Mouse (Mus musculus) MEL (cell line): ENCODE results near the gene Cacna1h.

ENCODE experiments used
- CHD2 ChIP-seq: IDR thresholded peaks from 2 replicates; pipeline ENCODE4 v1.6.1; 2011; ENCODE audit warnings: low read length, improper control_type of control experiment
- CTCF ChIP-seq, 3 experiments: IDR thresholded peaks in 2 of 3; conservative IDR thresholded peaks in 1 of 3; 2 replicates each; pipeline ENCODE4 v1.5.1; 2011 to 2012; ENCODE audit warnings: low read length in 3 of 3, low read depth in 2 of 3, mild to moderate bottlenecking in 2 of 3, improper control_type of control experiment in 1 of 3, inconsistent platforms in 1 of 3, mixed read lengths in 1 of 3, moderate library complexity in 1 of 3; ENCODE audit not compliant: control insufficient read depth in 1 of 3, insufficient read depth in 1 of 3, poor library complexity in 1 of 3, severe bottlenecking in 1 of 3
- ETS1 ChIP-seq: IDR thresholded peaks from 2 replicates; pipeline ENCODE4 v1.6.1; 2012; ENCODE audit warnings: low read depth, mild to moderate bottlenecking, inconsistent platforms, low read length, improper control_type of control experiment, moderate library complexity
- GABPA ChIP-seq: IDR thresholded peaks from 2 replicates; pipeline ENCODE4 v1.6.1; 2012; ENCODE audit warnings: low read depth, mild to moderate bottlenecking, inconsistent platforms, low read length, improper control_type of control experiment, moderate library complexity
- GATA1 ChIP-seq: IDR thresholded peaks from 2 replicates; pipeline ENCODE4 v1.6.1; 2011; ENCODE audit warnings: low read depth, low read length, improper control_type of control experiment
- JUND ChIP-seq: IDR thresholded peaks from 2 replicates; pipeline ENCODE4 v1.6.1; 2011; ENCODE audit warnings: low read depth, mild to moderate bottlenecking, improper control_type of control experiment, low read length
- KAT2A ChIP-seq: conservative IDR thresholded peaks from 2 replicates; pipeline ENCODE4 v1.6.1; 2012; ENCODE audit warnings: low read depth, low read length, improper control_type of control experiment, inconsistent platforms
- MAFK ChIP-seq: IDR thresholded peaks from 2 replicates; pipeline ENCODE4 v1.6.1; 2011; ENCODE audit warnings: low read depth, mild to moderate bottlenecking, low read length, improper control_type of control experiment, borderline replicate concordance
- MAX ChIP-seq: IDR thresholded peaks from 2 replicates; pipeline ENCODE4 v1.6.1; 2011; ENCODE audit warnings: low read length, improper control_type of control experiment
- NELFE ChIP-seq: IDR thresholded peaks from 2 replicates; pipeline ENCODE4 v1.6.1; 2011; ENCODE audit warnings: low read depth, low read length, improper control_type of control experiment
- POLR2A ChIP-seq, 2 experiments: IDR thresholded peaks; 2 replicates each; pipeline ENCODE4 v1.6.1; 2011 to 2012; ENCODE audit warnings: low read length in 2 of 2, mild to moderate bottlenecking in 2 of 2, control low read depth in 1 of 2, improper control_type of control experiment in 1 of 2, low read depth in 1 of 2, moderate library complexity in 1 of 2; ENCODE audit not compliant: control insufficient read depth in 1 of 2, insufficient read depth in 1 of 2, poor library complexity in 1 of 2
- POLR2AphosphoS2 ChIP-seq: IDR thresholded peaks from 2 replicates; pipeline ENCODE4 v1.6.1; 2011; ENCODE audit warnings: low read length, improper control_type of control experiment
- SIN3A ChIP-seq: IDR thresholded peaks from 2 replicates; pipeline ENCODE4 v1.6.1; 2012; ENCODE audit warnings: low read length, improper control_type of control experiment, inconsistent platforms

DNA sequence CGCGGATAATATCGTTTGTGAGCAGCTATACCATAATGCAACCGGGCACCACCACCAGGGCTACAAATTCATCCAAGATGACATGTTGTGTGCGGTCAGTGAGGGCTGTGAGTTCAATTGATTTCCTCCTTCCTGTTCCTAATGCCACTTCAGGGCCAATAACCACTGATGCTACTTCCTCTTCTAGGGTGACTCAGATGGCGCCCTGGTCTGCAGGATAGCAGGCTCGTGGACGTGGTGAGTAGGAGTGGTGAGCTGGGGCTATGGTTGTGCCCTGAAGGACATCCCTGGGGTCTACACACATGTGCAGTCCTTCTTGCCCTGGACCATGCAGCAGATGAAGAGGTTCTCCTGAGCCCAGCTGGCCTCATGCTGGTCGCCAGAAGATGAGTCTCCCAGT lies 101.3 kb downstream of the Cacna1h start:
- TF ChIP-seq CTCF (IDR thresholded peaks at IDR 0.05 in 2 of 3, conservative IDR thresholded peaks at IDR 0.05 in 1 of 3; ENCODE audit: control insufficient read depth in 1 of 3, insufficient read depth in 1 of 3, low read depth in 2 of 3, low read length in 3 of 3, poor library complexity in 1 of 3, severe bottlenecking in 1 of 3) (no peak), POLR2A (IDR thresholded peaks at IDR 0.05; ENCODE audit: control insufficient read depth in 1 of 2, insufficient read depth in 1 of 2, low read depth in 1 of 2, low read length in 2 of 2, poor library complexity in 1 of 2) (no peak), SIN3A (no peak), CHD2 (no peak), POLR2AphosphoS2 (no peak), MAFK (no peak), KAT2A (no peak), GABPA (no peak), JUND (no peak), GATA1 (no peak), MAX (no peak), ETS1 (no peak), NELFE (no peak)
